Mouse (Mus musculus): ENCODE results near the gene Ap1m2. TPM values are rescaled to one million over a fixed set of nuclear protein-coding genes. Genes with fewer than 3 reads are reported as not detected.

The Ap1m2 gene
- polyA plus RNA-seq, 1 experiment, result 2.5 TPM

GRCm38 (mm10) chr9:21318792-21319191 lies 6.7 kb upstream of the Ap1m2 start:
- H3K4me1 ChIP-seq (ENCODE audit: control insufficient read depth, insufficient read depth, low read length), result no peaks in the 10 kb centered on the region
- TF ChIP-seq POLR2A (IDR thresholded peaks at IDR 0.05; ENCODE audit: extremely low read depth, insufficient read depth, low read length) (no peak), CTCF (IDR thresholded peaks at IDR 0.05; ENCODE audit: extremely low read depth, insufficient read depth, low read length) (no peak)

GRCm38 (mm10) chr9:21316696-21317095 lies 4.6 kb upstream of the Ap1m2 start:
- no peak overlapping the region for H3K4me3 ChIP-seq (ENCODE audit: insufficient read depth, low read length)
- no peak overlapping the region for H3K27ac ChIP-seq (ENCODE audit: insufficient read depth, low read length)
- TF ChIP-seq POLR2A (IDR thresholded peaks at IDR 0.05; ENCODE audit: extremely low read depth, insufficient read depth, low read length) (no peak), CTCF (IDR thresholded peaks at IDR 0.05; ENCODE audit: extremely low read depth, insufficient read depth, low read length) (no peak)
- peaks cover 2% of the 10 kb centered on the region; the same call in 1 of the 2 replicates for H3K4me1 ChIP-seq (ENCODE audit: control insufficient read depth, insufficient read depth, low read length)

More at GRCm38 (mm10) chr9:21318792-21319191, 6.7 kb upstream of the Ap1m2 start:
- H3K4me3 ChIP-seq (ENCODE audit: insufficient read depth, low read length), result no peak overlapping the region
- H3K27ac ChIP-seq (ENCODE audit: insufficient read depth, low read length), result no peak overlapping the region

- Histone ChIP-seq H3K4me1 (ENCODE audit: control insufficient read depth, insufficient read depth, low read length) (peaks cover 2% of the 10 kb centered on the region; the same call in 1 of the 2 replicates), H3K27ac (ENCODE audit: insufficient read depth, low read length) (no peak overlapping the region), H3K4me3 (ENCODE audit: insufficient read depth, low read length) (no peak overlapping the region)
- TF ChIP-seq POLR2A (IDR thresholded peaks at IDR 0.05; ENCODE audit: extremely low read depth, insufficient read depth, low read length), result no peak
- TF ChIP-seq CTCF (IDR thresholded peaks at IDR 0.05; ENCODE audit: extremely low read depth, insufficient read depth, low read length), result no peak
Observed at GRCm38 (mm10) chr9:21315421-21315820, 3.3 kb upstream of the Ap1m2 start.

DNA sequence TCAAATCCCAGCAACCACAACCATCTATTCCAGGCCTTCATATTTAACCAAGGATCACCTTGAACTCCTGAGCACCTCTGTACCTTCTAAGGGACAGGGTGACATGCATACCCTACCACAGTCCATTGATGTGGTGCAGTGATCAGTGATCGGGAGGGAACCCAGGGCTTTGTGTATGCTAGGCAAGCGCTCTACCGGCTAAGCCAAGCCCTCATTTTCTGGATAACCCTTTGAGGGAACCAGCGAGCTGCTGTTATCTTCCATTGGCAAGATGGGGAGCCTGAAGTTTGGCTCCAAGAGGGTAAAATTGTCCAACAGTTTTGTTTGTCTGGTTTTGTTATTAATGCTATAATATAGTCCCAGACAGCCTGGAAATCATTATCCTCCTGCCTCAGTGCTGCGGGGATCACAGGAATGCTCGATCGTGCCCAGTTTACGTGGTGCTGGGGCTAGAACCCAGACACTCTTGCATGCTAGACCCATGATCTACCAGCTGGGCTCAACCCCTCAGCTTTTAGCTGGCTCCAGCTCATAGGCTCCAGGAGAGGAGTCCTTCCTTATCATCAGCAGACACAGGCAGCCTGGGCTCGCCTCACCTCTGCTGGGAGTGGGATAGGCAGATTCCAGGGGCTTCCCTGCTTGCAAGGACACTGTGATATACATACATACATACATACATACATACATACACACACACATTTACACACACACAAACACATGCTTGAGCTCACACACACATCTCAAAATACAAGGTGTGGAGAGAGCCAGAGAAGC lies 2.4 kb upstream of the Ap1m2 start:
- no peak overlapping the region for H3K4me3 ChIP-seq (ENCODE audit: insufficient read depth, low read length)

GRCm38 (mm10) chr9:21313394-21313793 lies 1.3 kb upstream of the Ap1m2 start:
- H3K27ac ChIP-seq (ENCODE audit: insufficient read depth, low read length), result no peak overlapping the region
- TF ChIP-seq CTCF (IDR thresholded peaks at IDR 0.05; ENCODE audit: extremely low read depth, insufficient read depth, low read length) (peak; percentile 83), POLR2A (IDR thresholded peaks at IDR 0.05; ENCODE audit: extremely low read depth, insufficient read depth, low read length) (no peak)

More for the DNA sequence above, 2.4 kb upstream of the Ap1m2 start:
- no peak overlapping the region for H3K27ac ChIP-seq (ENCODE audit: insufficient read depth, low read length)
- TF ChIP-seq POLR2A (IDR thresholded peaks at IDR 0.05; ENCODE audit: extremely low read depth, insufficient read depth, low read length) (no peak), CTCF (IDR thresholded peaks at IDR 0.05; ENCODE audit: extremely low read depth, insufficient read depth, low read length) (no peak)
- H3K4me1 ChIP-seq (ENCODE audit: control insufficient read depth, insufficient read depth, low read length), result peaks cover 2% of the 10 kb centered on the region; the same call in 1 of the 2 replicates

GRCm38 (mm10) chr9:21311695-21312094 lies 442 bp downstream of the Ap1m2 start:
- Histone ChIP-seq H3K27ac (ENCODE audit: insufficient read depth, low read length) (no peak overlapping the region), H3K4me1 (ENCODE audit: control insufficient read depth, insufficient read depth, low read length) (peaks cover 2% of the 10 kb centered on the region; the same call in 1 of the 2 replicates), H3K4me3 (ENCODE audit: insufficient read depth, low read length) (peak overlapping the region; percentile 37; the same call in 1 of the 2 replicates)
- no peak for TF ChIP-seq POLR2A (IDR thresholded peaks at IDR 0.05; ENCODE audit: extremely low read depth, insufficient read depth, low read length)
- TF ChIP-seq CTCF (IDR thresholded peaks at IDR 0.05; ENCODE audit: extremely low read depth, insufficient read depth, low read length), result no peak

More at GRCm38 (mm10) chr9:21313394-21313793, 1.3 kb upstream of the Ap1m2 start:
- Histone ChIP-seq H3K4me1 (ENCODE audit: control insufficient read depth, insufficient read depth, low read length) (peaks cover 2% of the 10 kb centered on the region; the same call in 1 of the 2 replicates), H3K4me3 (ENCODE audit: insufficient read depth, low read length) (no peak overlapping the region)

- no peak overlapping the region for H3K4me3 ChIP-seq (ENCODE audit: insufficient read depth, low read length)
- peaks cover 2% of the 10 kb centered on the region; the same call in 1 of the 2 replicates for H3K4me1 ChIP-seq (ENCODE audit: control insufficient read depth, insufficient read depth, low read length)
- H3K27ac ChIP-seq (ENCODE audit: insufficient read depth, low read length), result no peak overlapping the region
- TF ChIP-seq POLR2A (IDR thresholded peaks at IDR 0.05; ENCODE audit: extremely low read depth, insufficient read depth, low read length), result no peak
- TF ChIP-seq CTCF (IDR thresholded peaks at IDR 0.05; ENCODE audit: extremely low read depth, insufficient read depth, low read length), result no peak
Observed at GRCm38 (mm10) chr9:21309150-21309741, 2.9 kb downstream of the Ap1m2 start.

DNA sequence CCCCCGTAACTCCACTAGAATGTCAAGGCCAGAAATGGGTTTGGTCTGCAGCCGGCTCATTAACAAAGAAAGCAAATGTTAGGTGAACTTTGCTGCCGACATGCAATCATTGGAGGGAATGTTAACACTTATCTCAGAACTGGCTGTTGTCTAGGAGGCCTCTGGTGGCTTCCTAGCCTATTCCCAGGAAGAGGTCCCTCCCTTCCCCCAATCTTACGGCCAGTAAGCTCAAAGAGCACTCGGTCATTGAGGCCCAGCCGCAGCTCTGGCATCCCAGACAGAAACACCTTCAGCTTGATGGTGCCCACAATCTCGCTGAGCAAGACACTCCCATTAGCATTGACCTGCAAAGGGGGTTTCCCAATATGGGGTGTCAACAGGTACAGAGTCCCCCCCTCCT lies 7.1 kb downstream of the Ap1m2 start:
- Histone ChIP-seq H3K4me3 (ENCODE audit: insufficient read depth, low read length) (no peak overlapping the region), H3K4me1 (ENCODE audit: control insufficient read depth, insufficient read depth, low read length) (no peaks in the 10 kb centered on the region), H3K27ac (ENCODE audit: insufficient read depth, low read length) (no peak overlapping the region)
- TF ChIP-seq CTCF (IDR thresholded peaks at IDR 0.05; ENCODE audit: extremely low read depth, insufficient read depth, low read length) (no peak), POLR2A (IDR thresholded peaks at IDR 0.05; ENCODE audit: extremely low read depth, insufficient read depth, low read length) (no peak)

DNA sequence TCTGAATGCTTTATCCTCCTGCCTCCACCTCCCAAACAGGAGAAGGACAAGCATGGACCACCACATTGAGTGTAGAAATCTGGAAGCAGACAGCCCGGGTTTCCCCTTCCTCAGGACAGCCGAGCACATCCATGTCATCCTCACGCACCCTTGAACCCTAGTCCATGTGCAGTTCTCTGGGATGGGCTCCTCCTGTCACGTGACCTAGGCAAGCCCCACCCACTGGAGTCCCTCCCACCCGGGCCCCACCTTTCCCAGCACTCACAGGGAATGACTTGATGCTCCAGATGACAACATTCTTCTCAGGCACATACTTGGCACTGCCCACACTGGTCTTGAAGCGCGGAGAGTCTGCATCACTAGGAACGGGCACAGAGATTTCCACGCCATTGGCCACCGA lies 13.1 kb downstream of the Ap1m2 start:
- TF ChIP-seq POLR2A (IDR thresholded peaks at IDR 0.05; ENCODE audit: extremely low read depth, insufficient read depth, low read length), result no peak
- no peak for TF ChIP-seq CTCF (IDR thresholded peaks at IDR 0.05; ENCODE audit: extremely low read depth, insufficient read depth, low read length)
- Histone ChIP-seq H3K27ac (ENCODE audit: insufficient read depth, low read length) (no peak overlapping the region), H3K4me3 (ENCODE audit: insufficient read depth, low read length) (no peak overlapping the region), H3K4me1 (ENCODE audit: control insufficient read depth, insufficient read depth, low read length) (no peaks in the 10 kb centered on the region)
